27 mouse cellular contexts compared by ENCODE assay signal in the genomic region with DNA sequence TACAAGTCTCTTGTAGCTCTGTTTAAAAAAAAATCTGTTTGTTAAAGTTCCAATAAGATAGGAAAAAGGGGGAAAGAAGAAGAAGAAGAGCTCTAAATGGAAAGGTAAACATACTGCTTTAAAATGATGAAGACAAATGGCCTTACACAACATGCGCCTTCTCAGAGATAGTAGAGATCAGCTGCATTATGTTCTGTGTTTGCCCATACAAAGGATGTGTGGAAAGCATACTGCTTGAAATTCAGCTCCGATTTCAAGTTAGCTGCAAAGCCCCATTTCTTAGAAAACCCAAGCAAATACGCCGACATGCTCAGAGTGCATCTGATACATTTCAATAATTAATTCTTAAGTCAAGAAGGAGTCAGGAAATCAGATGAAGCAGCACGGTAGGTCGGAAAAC.
DNase-seq lines count a peak whose midpoint lies in the region; ATAC-seq lines count a peak whose summit lies in the region.
"Had no signal": no experiment of that assay in that cellular context is flagged by ENCODE, and none has a peak within 500 bp of the region (broad histone marks: within the 10 kb centered on the region; RNA-seq: fewer than 3 reads in every experiment).

No protein-coding gene starts in this region.

- 0 out of 2 replicates have a peak overlapping the region, but pooled peaks have one; percentile 6 for H3K4me2 ChIP-seq in hindbrain, embryonic 12.5 days (replicated peaks)
- H3K4me2 ChIP-seq in hindbrain, embryonic 14.5 days (replicated peaks) = no peak overlapping the region
- no peak overlapping the region for H3K4me2 ChIP-seq in midbrain, embryonic 13.5 days (replicated peaks)
- no peak overlapping the region for H3K4me2 ChIP-seq in midbrain, embryonic 14.5 days (ENCODE audit: low read length)
- H3K4me2 ChIP-seq: embryonic facial prominence, embryonic 13.5 days; forebrain, embryonic 12.5 days; forebrain, embryonic 15.5 days; heart, embryonic 12.5 days; heart, embryonic 15.5 days had no signal

- no peaks in the 10 kb centered on the region for H3K9me3 ChIP-seq in hindbrain, embryonic 12.5 days (replicated peaks)
- H3K9me3 ChIP-seq in hindbrain, embryonic 14.5 days (ENCODE audit: control insufficient read depth, low read length) = no peaks in the 10 kb centered on the region
- H3K9me3 ChIP-seq in midbrain, embryonic 13.5 days = no peaks in the 10 kb centered on the region
- no peaks in the 10 kb centered on the region for H3K9me3 ChIP-seq in midbrain, embryonic 14.5 days (ENCODE audit: control insufficient read depth, low read length)
- H3K9me3 ChIP-seq: embryonic facial prominence, embryonic 10.5 days; embryonic facial prominence, embryonic 13.5 days; forebrain, embryonic 12.5 days; forebrain, embryonic 15.5 days; heart, embryonic 12.5 days; heart, embryonic 15.5 days had no signal

- no peak overlapping the region for H3K27ac ChIP-seq in hindbrain, embryonic 12.5 days
- H3K27ac ChIP-seq in hindbrain, embryonic 14.5 days = no peak overlapping the region
- peak overlapping the region; percentile 9; the same call in 1 of the 2 replicates for H3K27ac ChIP-seq in midbrain, embryonic 13.5 days
- H3K27ac ChIP-seq in midbrain, embryonic 14.5 days (replicated peaks; ENCODE audit: low read depth, low read length) = no peak overlapping the region
- H3K27ac ChIP-seq: embryonic facial prominence, embryonic 10.5 days; embryonic facial prominence, embryonic 13.5 days; forebrain, embryonic 12.5 days; forebrain, embryonic 15.5 days; gastrocnemius, adult 2 months; heart, embryonic 15.5 days had no signal

- H3K9ac ChIP-seq in hindbrain, embryonic 12.5 days = no peak overlapping the region
- no peak overlapping the region for H3K9ac ChIP-seq in hindbrain, embryonic 14.5 days
- H3K9ac ChIP-seq in midbrain, embryonic 13.5 days (replicated peaks) = no peak overlapping the region
- no peak overlapping the region for H3K9ac ChIP-seq in midbrain, embryonic 14.5 days (replicated peaks; ENCODE audit: low read length)
- H3K9ac ChIP-seq: embryonic facial prominence, embryonic 13.5 days; forebrain, embryonic 12.5 days; forebrain, embryonic 15.5 days; heart, embryonic 12.5 days; heart, embryonic 15.5 days had no signal

- ATAC-seq in hindbrain, embryonic 12.5 days (ENCODE audit: low FRiP score) = no peak
- no peak for ATAC-seq in hindbrain, embryonic 14.5 days (ENCODE audit: low FRiP score)
- ATAC-seq in midbrain, embryonic 13.5 days = no peak
- no peak for ATAC-seq in midbrain, embryonic 14.5 days (ENCODE audit: low FRiP score, low TSS enrichment)
- ATAC-seq: activated CD4-positive, CD25-positive, alpha-beta regulatory T cell, adult 4 months; forebrain, embryonic 15.5 days; intestine, postnatal 0 days had no signal

- WGBS in hindbrain, embryonic 12.5 days = 65% methylated on average over 6 of the region's 6 CpGs
- 47% methylated on average over 6 of the region's 6 CpGs for WGBS in hindbrain, embryonic 14.5 days
- 60% methylated on average over 6 of the region's 6 CpGs for WGBS in midbrain, embryonic 13.5 days
- WGBS in midbrain, embryonic 14.5 days = 57% methylated on average over 6 of the region's 6 CpGs

- no peak overlapping the region for H3K4me3 ChIP-seq in hindbrain, embryonic 12.5 days
- H3K4me3 ChIP-seq in hindbrain, embryonic 14.5 days (replicated peaks; ENCODE audit: low read length) = no peak overlapping the region
- no peak overlapping the region for H3K4me3 ChIP-seq in midbrain, embryonic 13.5 days (replicated peaks)
- H3K4me3 ChIP-seq in midbrain, embryonic 14.5 days (replicated peaks; ENCODE audit: low read depth, low read length) = no peak overlapping the region
- H3K4me3 ChIP-seq: embryonic facial prominence, embryonic 10.5 days; embryonic facial prominence, embryonic 13.5 days; erythroblast, embryonic 14.5 days; forebrain, embryonic 12.5 days; forebrain, embryonic 15.5 days; gastrocnemius, adult 2 months; heart, embryonic 12.5 days; heart, embryonic 15.5 days had no signal

- H3K4me1 ChIP-seq in hindbrain, embryonic 12.5 days = no peaks in the 10 kb centered on the region
- H3K4me1 ChIP-seq in hindbrain, embryonic 14.5 days (replicated peaks; ENCODE audit: control insufficient read depth, insufficient read depth, low read length) = no peaks in the 10 kb centered on the region
- H3K4me1 ChIP-seq in midbrain, embryonic 13.5 days (replicated peaks) = peaks cover 5% of the 10 kb centered on the region; the same call in 1 of the 2 replicates
- H3K4me1 ChIP-seq in midbrain, embryonic 14.5 days (ENCODE audit: control insufficient read depth, insufficient read depth, low read length) = no peaks in the 10 kb centered on the region
- H3K4me1 ChIP-seq: embryonic facial prominence, embryonic 10.5 days; embryonic facial prominence, embryonic 13.5 days; forebrain, embryonic 12.5 days; forebrain, embryonic 15.5 days had no signal

- no peaks in the 10 kb centered on the region for H3K27me3 ChIP-seq in hindbrain, embryonic 12.5 days
- no peaks in the 10 kb centered on the region for H3K27me3 ChIP-seq in hindbrain, embryonic 14.5 days (ENCODE audit: control insufficient read depth, insufficient read depth, low read length)
- H3K27me3 ChIP-seq in midbrain, embryonic 13.5 days = no peaks in the 10 kb centered on the region
- no peaks in the 10 kb centered on the region for H3K27me3 ChIP-seq in midbrain, embryonic 14.5 days (ENCODE audit: control insufficient read depth, insufficient read depth, low read length)
- H3K27me3 ChIP-seq: embryonic facial prominence, embryonic 13.5 days; forebrain, embryonic 12.5 days; forebrain, embryonic 15.5 days; heart, embryonic 12.5 days; heart, embryonic 15.5 days had no signal

- H3K36me3 ChIP-seq in hindbrain, embryonic 12.5 days = no peaks in the 10 kb centered on the region
- H3K36me3 ChIP-seq in hindbrain, embryonic 14.5 days (replicated peaks; ENCODE audit: control insufficient read depth, insufficient read depth) = no peaks in the 10 kb centered on the region
- H3K36me3 ChIP-seq in midbrain, embryonic 13.5 days = no peaks in the 10 kb centered on the region
- H3K36me3 ChIP-seq in midbrain, embryonic 14.5 days (ENCODE audit: control insufficient read depth, insufficient read depth, low read length) = no peaks in the 10 kb centered on the region
- H3K36me3 ChIP-seq: embryonic facial prominence, embryonic 10.5 days; embryonic facial prominence, embryonic 13.5 days; forebrain, embryonic 12.5 days; forebrain, embryonic 15.5 days; heart, embryonic 12.5 days; heart, embryonic 15.5 days had no signal

- peak; percentile 20 to 24 for DNase-seq in cerebellum, postnatal 10 days
- no peak for DNase-seq in cerebellum, adult 18-20 months
- DNase-seq in hindbrain, embryonic 14.5 days (ENCODE audit: low spot score) = no peak
- DNase-seq in midbrain, embryonic 14.5 days = no peak
- no peak for DNase-seq in heart, adult 8-10 months (ENCODE audit: low spot score)
- DNase-seq: adrenal gland, adult 8-10 months; adrenal gland, postnatal 25 days; cerebellum, adult 2 months; cerebellum, adult 9-11 months; cerebellum, postnatal 36 days; embryo, embryonic 11 days; gastrocnemius, adult 2 months; gastrocnemius, postnatal 14 days; heart, adult 11 months; heart, postnatal 10 days; heart, postnatal 4 days had no signal

Comparison
In these comparisons a context has a peak if more than half of its experiments do, and no peak if none do; other contexts are left out.
1. DNase-seq: peak in cerebellum, postnatal 10 days (2 of 2); none in cerebellum, adult 18-20 months (0 of 2), hindbrain, embryonic 14.5 days (single experiment), midbrain, embryonic 14.5 days (single experiment) and heart, adult 8-10 months (single experiment).